Mouse (Mus musculus) thymus, adult 2 months (tissue): ENCODE measurements around the gene Mamstr.

Experiments
- CTCF ChIP-seq: fragments of 200-500 bp; IDR thresholded peaks from 2 replicates; pipeline ENCODE4 v1.5.1; 2012; ENCODE audit warnings: mild to moderate bottlenecking, control low read depth, low read length, moderate library complexity, borderline replicate concordance; ENCODE audit not compliant: control insufficient read depth, poor library complexity, insufficient read depth; ENCODE audit errors: extremely low read depth
- POLR2A ChIP-seq: fragments of 200-500 bp; IDR thresholded peaks from 2 replicates; pipeline ENCODE4 v1.6.1; 2012; ENCODE audit warnings: mild to moderate bottlenecking, low read length, control low read depth, moderate library complexity; ENCODE audit not compliant: control insufficient read depth, poor library complexity, insufficient read depth; ENCODE audit errors: extremely low read depth

DNA sequence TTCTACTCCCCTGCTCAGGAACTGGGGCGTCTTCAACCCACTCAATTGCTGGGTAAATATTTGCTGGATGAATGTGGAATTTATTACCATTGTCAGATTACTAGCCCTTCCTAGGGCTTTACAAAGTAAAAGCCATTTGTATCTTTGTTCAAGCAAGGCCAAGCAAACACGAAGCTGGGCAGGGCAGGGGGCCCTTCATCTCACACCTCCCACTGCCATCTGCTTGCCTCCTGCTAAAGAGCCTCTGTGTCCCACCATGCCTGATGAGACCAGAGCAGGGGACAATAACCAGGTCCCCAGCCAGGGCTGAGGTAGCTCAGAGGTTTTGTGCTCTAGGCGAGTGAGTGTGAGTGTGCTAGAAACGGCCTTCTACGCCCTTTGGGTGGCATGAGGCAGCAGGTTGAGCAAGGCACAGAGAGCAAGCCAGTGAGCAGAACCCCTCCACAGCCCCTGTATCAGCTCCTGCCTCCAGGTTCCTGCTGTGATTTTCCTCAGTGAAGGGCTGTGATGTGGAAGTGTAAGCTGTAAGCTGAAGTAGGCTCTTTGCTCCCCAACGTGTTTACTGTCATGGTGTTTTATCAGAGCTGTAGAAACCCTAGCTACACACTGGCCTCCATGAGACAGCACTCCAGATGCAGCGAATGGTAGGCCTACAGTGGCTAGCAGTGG is 38.0 kb downstream of the Mamstr start:
- no peak for TF ChIP-seq POLR2A
- no peak for TF ChIP-seq CTCF
